Mouse (Mus musculus) adrenal gland, postnatal 14 days (tissue): Measurements from ENCODE around the gene Psmd9. TPM values are rescaled to one million over a fixed set of nuclear protein-coding genes. Genes with fewer than 3 reads are reported as not detected.

Source experiments
- total RNA-seq: library from RNA; stranded (reverse); gene quantifications from 2 replicates; pipeline ENCODE4 v1.2.3, GENCODE M21; 2021

Psmd9 gene
- total RNA-seq, 1 experiment from 2014 or later, result 25.6 TPM

Other genes starting within 250 kb of the Psmd9 start
- 20.5 and 24.7 TPM in 2 replicates for gene Kdm2b, start 179.6 kb upstream of the Psmd9 start, total RNA-seq
- 11.7 and 13.4 TPM in 2 replicates for gene Orai1, start 154.3 kb upstream of the Psmd9 start, total RNA-seq
- gene Morn3, start 122.4 kb upstream of the Psmd9 start, total RNA-seq, result not detected in 2 replicates
- 17.7 and 19.2 TPM in 2 replicates for gene Tmem120b, start 101.0 kb upstream of the Psmd9 start, total RNA-seq
- gene Rhof, start 36.7 kb upstream of the Psmd9 start, total RNA-seq, result 0.89 and 4.2 TPM in 2 replicates
- gene Setd1b, start 27.2 kb upstream of the Psmd9 start, total RNA-seq, result 25.5 and 29.7 TPM in 2 replicates
- 9.9 and 203 TPM in 2 replicates for gene Hpd, start 13.3 kb downstream of the Psmd9 start, total RNA-seq
- gene Wdr66, start 82.7 kb downstream of the Psmd9 start, total RNA-seq, result 0.74 and 0.86 TPM in 2 replicates
- 11.9 and 16.1 TPM in 2 replicates for gene Bcl7a, start 174.4 kb downstream of the Psmd9 start, total RNA-seq
- 24.8 and 31.8 TPM in 2 replicates for gene Mlxip, start 225.4 kb downstream of the Psmd9 start, total RNA-seq